ENCODE assay signal across 9 mouse cellular contexts in the genomic region with DNA sequence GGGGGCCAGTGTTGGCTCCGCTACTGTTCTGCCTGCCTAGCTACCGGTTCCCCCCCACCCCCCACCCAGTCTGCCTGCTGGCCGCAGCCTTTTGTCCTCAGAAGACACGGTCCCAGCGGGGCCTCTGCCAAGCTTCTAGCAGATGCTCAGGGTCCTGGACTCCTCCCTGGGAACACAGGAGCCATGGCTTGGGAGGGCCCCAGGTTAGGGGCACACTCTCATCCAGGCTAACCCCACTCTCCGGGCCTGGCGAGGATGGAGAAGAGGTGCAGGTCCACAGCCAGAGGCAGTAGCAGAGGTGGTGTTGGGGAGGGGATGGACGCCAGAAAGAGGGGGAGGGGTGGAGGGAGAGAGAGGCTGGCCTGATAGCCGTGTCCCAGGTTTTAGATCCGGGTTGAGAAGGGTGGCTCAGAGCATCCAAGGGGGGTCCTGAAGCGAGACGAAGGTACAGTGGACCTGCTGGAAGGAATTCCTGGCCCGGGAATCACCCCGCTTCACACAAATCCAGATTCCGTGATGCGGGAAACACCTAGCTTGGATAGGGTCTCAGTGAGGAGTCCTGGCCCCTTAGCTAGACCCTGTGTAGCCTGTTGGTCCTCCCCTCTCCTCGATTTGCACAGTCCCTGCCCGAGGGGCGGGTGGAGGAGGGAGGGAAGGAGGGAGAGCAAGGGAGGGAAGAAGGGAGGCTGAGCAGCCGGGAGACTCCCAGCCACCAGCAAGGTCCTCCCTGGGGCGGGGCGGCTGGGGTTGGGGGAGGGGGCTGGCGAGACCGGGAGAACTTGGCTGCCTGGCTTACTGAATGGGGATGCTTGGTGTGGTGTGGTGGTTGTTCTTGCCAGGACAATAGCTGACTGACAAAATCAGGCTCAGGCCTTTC. TPM values are rescaled to one million over a fixed set of nuclear protein-coding genes. Genes with fewer than 3 reads are reported as not detected.
A peak's percentile ranks its signal among the peaks of the same experiment; 100 is the strongest.
DNase-seq lines count a peak whose midpoint lies in the region; ATAC-seq and TF ChIP-seq lines count a peak whose summit lies in the region.
"Had no signal": no experiment of that assay in that cellular context is flagged by ENCODE, and none has a peak within 500 bp of the region (broad histone marks: within the 10 kb centered on the region; RNA-seq: fewer than 3 reads in every experiment).

A gene (minus strand): TSS at position 308 of the 877 bp plus-strand sequence.

- intact Hi-C loops in heart, postnatal 14 days (cut with DNase I), result no loop called here

- peak within 1 kb of the TSS; percentile 78 for H3K27ac ChIP-seq in forebrain, embryonic 16.5 days (ENCODE audit: low read length)
- H3K27ac ChIP-seq in layer of hippocampus, adult 2 months, result peak within 1 kb of the TSS; percentile 90
- H3K27ac ChIP-seq in liver, embryonic 16.5 days (ENCODE audit: low read length), result no peak within 1 kb of the TSS

- peak within 1 kb of the TSS; percentile 77 for H3K4me3 ChIP-seq in E14TG2a.4 (replicated peaks; ENCODE audit: low read length)
- H3K4me3 ChIP-seq in forebrain, embryonic 16.5 days (replicated peaks; ENCODE audit: low read length), result peak within 1 kb of the TSS; percentile 65
- peak within 1 kb of the TSS; percentile 61 for H3K4me3 ChIP-seq in layer of hippocampus, adult 2 months
- H3K4me3 ChIP-seq in liver, embryonic 16.5 days (ENCODE audit: low read depth, low read length), result peak within 1 kb of the TSS; percentile 22

- H3K4me2 ChIP-seq in forebrain, embryonic 16.5 days (ENCODE audit: low read length), result peak within 1 kb of the TSS; percentile 44
- 0 out of 2 replicates have a peak within 1 kb of the TSS, but pooled peaks have one; percentile 3 for H3K4me2 ChIP-seq in liver, embryonic 16.5 days (ENCODE audit: low read depth, low read length)

- peaks cover 6% of the 10 kb centered on the region for H3K4me1 ChIP-seq in E14TG2a.4 (replicated peaks; ENCODE audit: low read depth, low read length)
- H3K4me1 ChIP-seq in forebrain, embryonic 16.5 days (replicated peaks; ENCODE audit: control insufficient read depth, insufficient read depth, low read length), result peaks cover 15% of the 10 kb centered on the region
- no peaks in the 10 kb centered on the region for H3K4me1 ChIP-seq in liver, embryonic 16.5 days (ENCODE audit: control insufficient read depth, low read depth, low read length)

- WGBS in forebrain, embryonic 16.5 days, result 19% methylated on average over 22 of the region's 24 CpGs
- 23% methylated on average over 21 of the region's 24 CpGs for WGBS in liver, embryonic 16.5 days (ENCODE audit: insufficient replicate concordance)

- TF ChIP-seq CTCF in E14TG2a.4 (conservative IDR thresholded peaks at IDR 0.05; ENCODE audit: low read length), result no peak
- TF ChIP-seq CTCF in layer of hippocampus, adult 2 months (conservative IDR thresholded peaks at IDR 0.05), result no peak

- no peaks in the 10 kb centered on the region for H3K9me3 ChIP-seq in E14TG2a.4 (ENCODE audit: low read length)
- no peaks in the 10 kb centered on the region for H3K9me3 ChIP-seq in forebrain, embryonic 16.5 days (ENCODE audit: control insufficient read depth, low read length)
- no peaks in the 10 kb centered on the region for H3K9me3 ChIP-seq in liver, embryonic 16.5 days (replicated peaks; ENCODE audit: control insufficient read depth, low read length)

- H3K9ac ChIP-seq in forebrain, embryonic 16.5 days (replicated peaks; ENCODE audit: low read depth, low read length), result peak within 1 kb of the TSS; percentile 79
- no peak within 1 kb of the TSS for H3K9ac ChIP-seq in liver, embryonic 16.5 days (ENCODE audit: low read depth, low read length)

- no peaks in the 10 kb centered on the region for H3K27me3 ChIP-seq in E14TG2a.4 (ENCODE audit: insufficient read depth, low read length)
- H3K27me3 ChIP-seq in forebrain, embryonic 16.5 days (replicated peaks; ENCODE audit: control insufficient read depth, insufficient read depth, low read length), result peaks cover 4% of the 10 kb centered on the region; the same call in 1 of the 2 replicates
- H3K27me3 ChIP-seq in liver, embryonic 16.5 days (ENCODE audit: control insufficient read depth, insufficient read depth, low read depth, low read length), result peaks cover 18% of the 10 kb centered on the region; the same call in 1 of the 2 replicates

- peak; percentile 83 for DNase-seq in cerebellum, adult 11-12 months
- DNase-seq in heart, postnatal 14 days, result peak; percentile 42 to 46
- DNase-seq in layer of hippocampus, adult 2 months (ENCODE audit: low spot score in 2 of 2), result peak; percentile 33 to 65
- DNase-seq in ovary, postnatal 14 days (ENCODE audit: low spot score), result peak; percentile 29
- DNase-seq in thymus, postnatal 14 days, result no peak

- peak; percentile 97 for ATAC-seq in forebrain, embryonic 16.5 days
- peak; percentile 43; the same call in 1 of the 2 replicates for ATAC-seq in liver, embryonic 16.5 days (ENCODE audit: low read depth)

- H3K36me3 ChIP-seq in E14TG2a.4 (ENCODE audit: insufficient read depth, low read length), result no peaks in the 10 kb centered on the region
- no peaks in the 10 kb centered on the region for H3K36me3 ChIP-seq in forebrain, embryonic 16.5 days (ENCODE audit: control insufficient read depth, insufficient read depth)
- no peaks in the 10 kb centered on the region for H3K36me3 ChIP-seq in liver, embryonic 16.5 days (ENCODE audit: control insufficient read depth, insufficient read depth)

RNA-seq across cellular contexts. Expression of the gene that starts here (rescaled TPM):
- polyA plus RNA-seq in forebrain, embryonic 16.5 days (2015; fragmentation: Nextera tagmentation; extraction: Ambion mirVana), result 10.1 and 11.1 TPM in 2 replicates
- total RNA-seq in heart, postnatal 14 days (2021), result 1 to 10 TPM; 1.7 to 2.4 TPM
- total RNA-seq in layer of hippocampus, adult 2 months (2021), result 10 to 100 TPM; 14.7 to 14.8 TPM
- 0.11 and 0.16 TPM in 2 replicates for polyA plus RNA-seq in liver, embryonic 16.5 days (2015; fragmentation: Nextera tagmentation; extraction: Ambion mirVana)
- total RNA-seq: neutrophil, adult 5-6 weeks had no signal

Comparison
In these comparisons a context has a peak if more than half of its experiments do, and no peak if none do; other contexts are left out.
1. RNA of the gene that starts here (total RNA-seq): 14.7 to 14.8 TPM in layer of hippocampus, adult 2 months; 1.7 to 2.4 TPM in heart, postnatal 14 days; every median in the first group is over 4 times any median in the second.
2. Peak in ATAC-seq, H3K4me3 ChIP-seq and H3K4me2 ChIP-seq in liver, embryonic 16.5 days; RNA of the gene not detected or under 1 TPM.
3. H3K4me3 ChIP-seq: peak in every context shown above with its lines; median percentile 77 in E14TG2a.4; 65 in forebrain, embryonic 16.5 days; 61 in layer of hippocampus, adult 2 months; 22 in liver, embryonic 16.5 days.